Mouse (Mus musculus) thymus, postnatal 14 days (tissue): ENCODE data around the gene Sema3c.
"Not testable (repeated sequence)": the region's sequence is repeated elsewhere in the genome, so short reads cannot be mapped to it uniquely, and the experiment has no call there.

Source experiments
- DNase-seq: peaks from one replicate; pipeline ENCODE4 v3.0.0; 2021

Sema3c gene

DNA sequence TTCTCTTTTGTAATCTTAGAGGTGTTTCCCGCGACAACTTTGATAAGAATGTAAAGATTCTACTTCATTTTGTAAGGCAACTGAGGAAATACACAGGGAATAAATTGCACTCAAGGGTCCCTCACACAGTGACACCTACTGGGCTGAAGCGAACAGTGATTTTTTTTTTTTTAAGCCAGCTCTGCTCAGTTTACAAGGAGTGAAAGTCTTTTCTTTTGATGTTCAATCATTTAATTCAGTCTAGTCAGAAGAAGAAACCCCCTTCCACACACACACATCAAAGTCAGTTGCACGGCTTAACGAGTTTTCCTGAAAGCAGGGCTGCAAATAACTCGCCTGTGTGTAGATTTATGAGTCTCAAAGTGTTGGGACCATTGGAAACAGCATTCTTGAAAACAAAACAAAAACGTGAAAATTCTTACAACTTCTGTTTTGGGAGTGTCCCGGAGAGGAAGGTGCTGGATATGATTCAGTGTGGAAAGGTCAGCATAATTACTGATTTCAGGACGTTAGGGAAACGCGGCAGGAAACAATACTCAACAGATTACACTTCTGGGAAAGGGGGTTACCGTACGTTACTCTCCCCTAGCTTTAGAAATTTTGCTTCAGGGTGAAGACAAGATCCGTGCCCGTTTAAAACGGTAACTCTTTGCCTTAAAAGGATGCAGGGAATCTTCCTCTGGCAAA lies at the start of gene Sema3c:
Gene Sema3c (plus strand): TSS at position 588 of the 687 bp plus-strand sequence.
- no peak for DNase-seq

DNA sequence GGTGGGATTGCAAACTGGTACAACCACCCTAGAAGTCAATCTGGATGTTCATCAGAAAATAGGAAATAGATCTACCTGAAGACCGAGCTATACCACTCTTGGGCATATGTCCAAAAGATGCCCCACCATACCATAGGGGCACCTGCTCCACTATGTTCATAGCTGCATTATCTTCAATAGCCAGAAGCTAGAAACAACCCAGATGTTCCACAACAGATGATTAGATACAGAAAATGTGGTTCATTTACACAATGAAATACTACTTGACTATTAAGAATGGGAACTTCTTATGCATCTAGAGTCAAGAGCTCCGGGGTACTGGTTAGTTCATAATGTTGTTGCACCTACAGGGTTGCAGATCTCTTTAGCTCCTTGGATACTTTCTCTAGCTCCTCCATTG lies 42.9 kb upstream of the Sema3c start:
- not testable (repeated sequence) for DNase-seq

DNA sequence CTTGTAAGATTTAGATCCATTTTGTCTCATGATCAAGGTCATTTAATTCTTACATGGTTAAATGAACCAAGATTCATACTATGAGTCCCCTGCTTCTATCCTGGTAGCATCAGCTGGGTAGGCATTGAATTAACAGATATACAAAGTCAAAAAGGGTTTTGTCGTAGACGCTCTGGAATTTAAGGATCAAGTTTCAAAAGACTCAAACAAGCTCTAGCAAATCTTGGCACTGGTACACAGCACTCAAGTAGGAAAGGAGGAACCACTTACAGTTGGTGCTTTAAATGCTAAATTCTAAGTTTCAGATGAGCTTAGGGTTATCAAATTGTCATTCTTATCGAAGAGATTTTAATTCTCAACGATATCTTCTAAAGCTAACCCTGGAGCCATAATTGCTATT lies 30.9 kb upstream of the Sema3c start:
- no peak for DNase-seq

DNA sequence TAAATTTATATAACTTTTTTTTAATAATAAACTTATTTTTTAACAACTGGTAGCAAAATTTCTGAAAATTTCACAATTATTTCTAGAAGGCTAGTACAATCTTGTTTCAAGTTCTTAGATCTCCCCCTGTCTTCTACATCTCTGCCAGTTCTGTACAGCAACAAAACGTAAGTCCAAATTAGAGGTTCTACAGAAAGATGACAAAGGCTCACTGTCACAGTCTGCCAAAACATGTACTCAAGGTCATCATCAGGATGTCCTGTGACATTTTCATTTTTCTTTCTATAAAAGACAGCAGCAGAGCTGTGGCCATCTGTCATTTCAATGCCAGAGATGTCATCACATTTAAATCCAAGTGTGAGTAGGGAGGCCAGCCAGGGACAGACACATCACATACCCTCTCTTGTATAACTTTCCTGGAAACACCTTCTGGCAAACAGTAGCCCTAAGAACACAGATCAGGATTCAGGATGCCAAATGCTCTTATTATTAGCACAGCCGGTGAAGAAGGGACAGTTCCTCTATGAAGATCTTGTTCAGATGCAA lies 29.1 kb upstream of the Sema3c start:
- no peak for DNase-seq

DNA sequence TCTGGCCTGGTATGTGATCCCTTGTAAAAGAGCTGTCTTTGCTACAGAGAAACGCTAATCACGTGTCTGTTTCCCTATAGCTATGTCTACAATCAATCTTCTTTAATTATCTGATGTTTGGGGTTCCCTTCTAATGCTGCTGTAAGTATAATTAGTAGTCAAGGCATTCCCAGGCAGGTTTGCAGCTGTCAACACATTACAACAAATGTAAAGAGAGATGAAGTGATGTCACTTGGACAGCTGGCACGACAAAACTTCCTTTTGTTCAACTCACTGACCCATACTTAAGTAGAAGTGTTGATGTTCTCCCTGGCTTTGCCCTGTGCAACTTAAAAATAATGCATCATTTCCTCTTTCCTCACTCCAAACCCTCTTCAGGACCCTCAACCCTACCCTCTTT lies 22.4 kb upstream of the Sema3c start:
- DNase-seq: no peak

DNA sequence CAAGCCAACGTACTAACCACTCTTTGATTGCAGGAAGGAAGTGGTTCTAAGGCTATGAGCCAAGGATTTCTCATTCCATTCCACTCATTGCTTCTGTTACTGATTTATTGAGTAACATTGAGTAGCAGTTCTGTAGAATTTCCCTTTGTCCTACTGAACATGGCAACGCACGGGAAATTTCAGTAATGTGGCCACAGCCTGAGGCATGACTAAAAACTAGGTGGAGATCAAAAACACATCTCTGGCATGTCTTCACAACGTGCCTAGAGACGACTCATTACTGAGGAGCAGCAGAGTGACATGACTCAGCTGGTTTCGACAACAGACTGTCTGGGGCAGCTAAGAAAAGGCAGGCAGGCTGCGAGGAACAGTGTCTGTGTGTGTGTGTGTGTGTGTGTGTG lies 18.0 kb upstream of the Sema3c start:
- no peak for DNase-seq

DNA sequence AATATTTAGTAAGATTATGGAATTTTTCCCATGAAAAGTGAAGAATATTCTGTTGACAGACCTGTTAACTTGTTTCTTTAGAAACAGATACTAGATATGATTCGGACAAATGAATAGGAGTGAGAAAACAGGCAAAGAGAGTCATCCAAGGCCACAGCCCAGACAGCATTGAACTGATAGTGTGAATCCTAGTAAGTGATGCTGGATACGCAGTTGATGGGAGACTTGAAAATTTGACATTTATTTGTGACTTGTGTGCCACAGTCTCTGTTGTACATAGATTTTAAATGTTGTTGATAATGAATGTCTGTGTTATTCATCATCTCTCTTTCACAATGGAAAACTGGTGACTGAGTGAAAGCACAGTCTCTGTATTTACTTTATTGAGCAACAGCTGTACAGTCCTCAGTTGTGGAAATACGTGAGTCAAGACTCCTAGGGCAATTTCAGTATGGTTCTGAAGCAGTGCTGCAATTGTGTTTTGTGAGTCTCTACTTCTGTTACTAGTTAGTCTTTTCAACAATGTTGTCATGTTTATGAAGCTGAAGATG lies 17.3 kb upstream of the Sema3c start:
- no peak for DNase-seq

DNA sequence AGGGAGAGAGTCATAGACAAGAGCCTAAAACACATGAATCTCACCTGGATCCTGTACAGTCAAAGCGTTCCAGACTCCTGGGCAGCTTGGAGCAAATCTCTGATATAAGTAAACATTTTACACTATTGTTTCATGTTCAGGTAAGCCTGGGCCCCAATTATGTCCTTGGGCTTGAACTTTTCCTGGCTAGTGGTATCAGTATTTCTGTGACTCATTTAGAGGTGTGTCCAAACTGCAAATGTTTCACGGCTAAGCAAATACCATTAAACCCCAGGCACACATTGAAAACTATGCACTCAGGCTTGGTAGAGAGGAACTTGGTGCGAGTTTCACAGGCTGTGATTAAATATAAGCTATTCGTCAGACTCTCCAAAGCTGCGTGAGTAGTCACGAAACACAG lies 2.5 kb upstream of the Sema3c start:
- no peak for DNase-seq

DNA sequence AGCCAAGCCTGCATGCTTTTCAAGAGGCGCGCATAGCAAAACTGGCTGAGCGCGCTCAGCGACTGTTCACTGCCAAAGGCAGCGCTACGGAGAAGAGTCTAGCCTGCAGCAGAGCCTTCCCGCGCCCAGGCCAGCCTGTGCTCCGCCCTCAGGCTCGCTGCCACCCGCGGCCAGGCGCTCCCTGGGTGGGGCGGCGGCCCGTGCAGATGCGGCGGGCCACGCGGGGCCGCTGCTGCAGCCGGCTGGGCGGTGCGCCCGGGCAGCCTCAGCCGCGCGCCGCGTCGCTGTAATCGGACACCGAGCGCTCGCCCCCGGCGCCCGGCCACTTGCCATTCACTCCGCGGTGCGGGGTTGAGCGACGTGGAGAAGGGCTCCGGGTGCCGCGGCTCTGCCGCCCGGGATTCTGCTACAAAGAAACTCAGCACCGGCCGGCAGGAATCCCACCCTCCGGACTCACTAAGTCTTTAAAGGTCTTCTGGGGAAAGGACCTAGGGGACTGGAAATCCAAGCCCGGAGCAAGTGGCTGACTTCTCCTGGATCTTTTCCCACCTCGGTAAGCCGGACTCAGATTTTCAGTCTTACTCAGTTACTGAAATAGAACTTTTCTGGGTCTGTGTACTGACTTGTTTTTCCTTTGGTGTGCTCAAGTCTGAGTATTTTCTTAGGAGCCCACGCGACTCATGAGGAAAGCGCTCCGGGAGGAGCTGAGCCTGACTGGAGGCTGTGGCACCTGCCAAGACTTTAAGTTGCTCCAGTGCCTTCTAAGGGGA lies 517 bp downstream of the Sema3c start:
- DNase-seq: peak; percentile 2

DNA sequence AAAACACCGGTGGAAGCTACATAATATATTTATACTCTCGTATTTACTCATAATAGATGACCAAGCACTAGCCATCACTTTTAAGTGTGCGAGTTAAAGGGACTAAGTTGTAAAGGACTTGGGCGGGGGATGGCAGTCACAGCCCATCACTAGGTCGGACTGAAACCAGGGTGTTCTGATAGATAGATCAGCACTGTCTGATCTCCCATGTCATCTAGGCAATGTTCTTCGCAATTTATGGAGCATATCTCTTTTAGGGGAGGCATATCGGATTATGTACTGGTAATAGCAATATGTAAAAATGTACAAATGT lies 1.1 kb downstream of the Sema3c start:
- DNase-seq: no peak

DNA sequence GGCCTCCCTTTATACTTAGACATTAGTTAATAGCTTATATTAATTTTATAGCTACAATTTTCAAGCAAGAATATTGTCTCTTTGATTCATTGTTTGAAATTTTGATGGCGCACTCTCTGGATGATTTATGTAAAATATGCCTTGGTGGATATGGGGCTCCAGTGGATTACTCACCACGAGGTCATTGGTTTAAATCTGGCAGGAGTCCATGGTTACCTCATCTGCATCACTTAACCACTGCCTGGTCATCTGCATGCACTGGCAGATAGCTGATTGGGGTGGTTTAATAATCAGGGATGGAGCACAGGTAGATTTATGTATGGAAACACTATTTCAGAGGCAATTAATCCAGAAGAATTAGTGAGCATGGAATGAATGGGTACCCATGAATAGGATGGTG lies 2.0 kb downstream of the Sema3c start:
- DNase-seq: no peak

DNA sequence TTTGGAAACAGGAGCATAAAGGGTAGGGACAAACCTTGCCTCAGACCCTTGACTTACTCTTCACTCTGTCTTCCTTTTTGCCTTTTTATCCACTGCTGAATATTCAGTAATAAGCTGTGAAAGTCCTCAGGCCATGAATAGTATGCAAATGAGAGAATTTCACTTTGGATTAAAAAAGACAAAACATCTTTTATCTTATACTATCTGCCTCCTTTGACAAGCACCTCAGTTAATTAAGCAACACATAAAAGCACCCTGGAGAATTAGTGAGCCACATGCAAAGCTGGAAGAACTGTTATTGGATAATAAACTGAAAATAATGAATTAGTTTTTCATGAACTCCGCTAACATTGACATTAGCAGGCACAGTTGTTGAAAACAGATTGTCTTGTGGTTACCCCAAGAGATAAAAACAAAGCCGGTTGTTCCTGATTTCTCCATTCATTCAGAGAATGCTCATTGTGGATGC lies 8.0 kb downstream of the Sema3c start:
- DNase-seq: no peak

DNA sequence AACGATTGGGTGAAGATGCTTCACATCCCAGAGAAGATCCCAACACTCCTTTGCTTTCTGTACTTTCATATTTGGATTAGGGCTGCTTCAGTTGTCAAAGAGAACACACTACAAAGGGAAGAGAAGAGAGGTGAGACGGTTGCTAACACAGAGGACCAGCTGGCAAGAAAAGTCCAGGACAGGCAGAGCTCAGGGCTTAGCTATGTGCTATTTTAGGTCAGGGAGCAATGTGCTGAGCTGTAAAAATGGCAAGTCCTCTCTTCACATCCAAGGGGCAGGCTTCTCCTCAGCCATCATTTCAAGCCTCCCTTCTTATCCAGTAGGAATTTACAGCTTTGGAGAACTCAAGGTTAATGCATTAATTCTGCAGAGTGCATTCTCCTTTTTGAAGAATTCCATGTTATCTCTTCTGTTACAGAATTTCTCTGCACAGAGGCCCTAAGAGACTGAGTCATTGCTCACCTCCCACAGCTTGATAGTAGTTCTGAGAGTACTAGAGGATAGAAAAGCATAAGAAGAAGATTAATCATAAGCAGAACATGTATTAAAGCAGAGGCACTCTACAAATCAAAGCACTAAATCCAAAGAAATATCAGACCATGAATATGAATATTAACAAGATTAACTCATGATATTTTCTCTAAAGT lies 10.3 kb downstream of the Sema3c start:
- DNase-seq: no peak

DNA sequence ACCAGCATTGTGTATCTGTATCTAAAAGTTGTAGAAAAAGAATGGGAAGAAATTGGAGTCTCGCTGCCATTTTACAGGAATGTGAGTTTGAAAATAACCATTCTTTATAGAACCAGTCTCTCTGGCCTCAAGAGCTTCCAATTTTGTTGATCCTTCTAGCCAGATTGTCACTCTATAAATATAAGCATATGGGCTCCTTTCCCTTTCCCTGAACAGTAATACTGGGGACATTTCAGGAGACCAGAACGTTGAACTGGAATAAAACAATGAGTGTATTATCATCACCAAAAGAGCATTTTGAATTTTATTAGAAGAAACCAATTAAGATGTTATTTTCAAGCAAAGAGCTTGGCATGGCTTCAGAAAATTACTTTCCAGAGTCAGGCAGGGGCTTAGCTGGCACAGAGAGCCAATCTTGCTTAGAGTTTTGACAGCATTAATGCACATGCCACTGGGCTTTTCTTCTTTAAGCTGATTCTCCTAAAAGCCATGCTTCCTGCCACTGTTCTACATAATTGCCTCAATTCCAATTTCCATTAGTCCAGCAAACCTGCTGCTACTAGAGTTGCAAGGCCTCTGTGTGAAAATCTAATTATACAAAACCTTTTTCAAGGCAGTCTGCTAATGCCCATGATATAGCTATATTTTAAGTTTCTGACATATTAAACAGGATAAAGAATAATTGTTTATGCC lies 12.6 kb downstream of the Sema3c start:
- no peak for DNase-seq

DNA sequence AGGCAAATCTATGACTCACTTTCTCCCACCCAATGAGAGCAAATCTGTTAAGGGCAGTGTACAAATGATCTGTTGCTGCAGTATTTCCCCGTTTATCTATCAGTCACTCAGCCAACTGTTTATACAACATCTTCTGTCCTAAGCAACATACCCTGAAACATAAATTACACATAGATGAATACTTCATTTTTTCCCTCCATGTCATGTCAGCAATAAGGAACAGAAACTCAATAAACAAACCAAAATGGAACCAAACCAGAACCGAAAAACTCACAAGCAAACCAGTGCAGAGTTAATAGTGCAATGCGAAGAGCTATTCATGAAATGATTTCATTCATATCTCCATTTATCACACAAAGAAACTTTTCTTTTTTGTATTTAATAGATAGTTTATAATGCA lies 17.8 kb downstream of the Sema3c start:
- no peak for DNase-seq

DNA sequence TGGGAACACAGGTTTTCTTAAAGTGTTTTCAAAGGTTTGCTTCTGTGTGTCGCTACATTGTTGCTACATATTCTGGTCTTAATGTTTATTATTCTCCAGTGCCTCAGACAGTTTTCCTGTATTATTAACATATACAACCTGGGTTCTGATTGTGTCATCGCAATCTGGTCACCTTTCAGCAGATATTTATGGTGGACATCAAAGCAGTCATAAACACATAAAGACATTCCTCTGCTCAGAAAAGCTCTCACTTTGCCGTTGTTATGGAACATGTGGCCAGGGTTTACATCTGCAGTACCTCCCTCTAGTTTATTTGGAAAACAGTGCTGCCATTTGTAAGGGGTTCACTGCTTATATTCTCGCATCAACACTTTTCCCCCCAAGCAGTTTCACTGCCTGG lies 27.6 kb downstream of the Sema3c start:
- no peak for DNase-seq

DNA sequence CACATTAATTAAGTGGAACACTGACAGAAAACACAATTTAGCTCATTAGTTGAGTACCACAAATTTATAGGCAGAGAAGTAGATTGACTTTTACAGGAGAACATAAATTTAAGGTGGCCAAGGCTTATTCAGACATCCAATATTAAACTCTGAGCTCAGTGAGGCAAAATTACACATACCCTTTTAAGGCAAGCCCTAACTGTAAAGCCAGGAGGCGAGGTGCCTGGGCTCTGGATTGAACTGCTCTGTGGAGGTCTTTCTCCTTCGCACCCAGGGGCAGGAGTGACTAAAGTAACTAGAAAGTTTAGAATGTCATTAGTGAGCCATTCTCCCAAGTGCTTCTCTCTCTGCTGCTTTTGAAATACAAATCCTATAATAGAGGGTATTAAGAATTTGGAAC lies 46.5 kb downstream of the Sema3c start:
- no peak for DNase-seq

DNA sequence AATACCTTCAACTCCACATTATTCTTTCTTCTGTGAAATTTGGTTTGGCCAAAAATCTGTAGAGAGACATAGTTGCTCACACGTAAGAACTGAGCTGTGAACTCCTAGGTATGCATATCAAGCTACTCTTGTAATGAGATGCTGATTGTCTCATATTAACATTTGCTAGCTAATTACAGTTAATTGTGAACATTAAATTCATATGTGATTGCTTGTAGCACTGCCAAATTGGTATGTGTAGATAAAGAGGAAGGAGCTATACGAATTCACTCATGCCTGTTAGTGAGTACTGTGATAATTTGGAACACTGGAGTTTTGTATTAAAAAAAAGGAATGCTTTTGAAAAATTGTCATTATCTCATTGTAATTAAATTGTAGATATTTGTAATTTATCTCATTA lies 48.5 kb downstream of the Sema3c start:
- no peak for DNase-seq

DNA sequence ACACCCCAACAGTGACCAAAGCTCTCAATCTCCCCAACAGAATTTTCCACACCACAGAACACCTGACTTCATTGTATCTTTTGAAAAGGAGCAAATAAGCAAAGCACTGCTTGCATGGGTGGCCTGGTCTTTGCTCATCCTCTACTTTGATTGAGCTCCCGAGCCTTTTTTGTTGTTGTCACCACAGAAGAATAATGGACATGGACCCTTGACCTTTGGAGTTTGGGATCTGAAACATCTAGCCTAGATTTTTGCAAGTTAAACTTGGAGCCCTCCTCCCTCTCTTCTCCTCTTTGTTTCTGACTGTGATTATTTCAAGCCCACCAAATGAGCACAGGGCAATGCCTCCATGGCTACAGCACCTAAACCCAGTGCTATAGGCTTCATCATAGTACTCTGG lies 54.5 kb downstream of the Sema3c start:
- DNase-seq: no peak

DNA sequence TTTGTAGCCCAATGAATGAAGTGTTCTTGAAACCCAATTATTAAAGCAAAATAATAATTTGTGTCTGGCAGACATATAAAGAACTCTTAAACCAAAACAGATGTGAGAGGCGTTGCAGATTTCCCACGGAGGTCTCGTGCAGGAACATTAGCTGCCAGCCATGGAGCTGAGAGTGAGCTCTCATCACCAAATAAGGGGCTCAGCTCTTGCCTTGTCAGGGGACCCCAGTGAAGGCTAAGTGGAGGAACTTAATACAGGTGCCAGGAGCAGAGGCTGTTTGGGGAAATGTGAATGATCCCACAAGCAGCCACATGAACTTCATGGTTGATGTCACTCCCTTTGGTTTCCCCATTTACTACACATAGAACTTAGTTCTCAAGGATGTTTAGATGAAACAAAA lies 55.5 kb downstream of the Sema3c start:
- no peak for DNase-seq

DNA sequence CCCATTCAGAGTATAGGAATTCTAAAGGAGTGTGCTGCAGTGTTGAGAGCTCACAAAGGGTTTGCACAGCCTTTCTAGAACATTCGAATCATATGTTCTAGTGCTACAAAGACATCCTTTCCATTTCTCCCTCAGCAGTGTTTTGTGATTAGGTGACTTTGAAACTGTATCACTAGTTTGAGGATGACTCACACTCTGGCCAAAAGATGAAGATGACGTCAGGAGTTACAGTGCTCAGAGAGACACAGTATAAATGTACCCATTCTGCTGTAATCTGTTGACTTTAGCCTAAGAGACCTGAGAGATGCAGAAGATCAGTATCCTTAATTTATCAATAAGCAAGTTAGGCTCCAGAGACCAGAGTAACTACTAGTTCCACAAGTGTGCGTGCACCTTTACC lies 65.4 kb downstream of the Sema3c start:
- DNase-seq: no peak

DNA sequence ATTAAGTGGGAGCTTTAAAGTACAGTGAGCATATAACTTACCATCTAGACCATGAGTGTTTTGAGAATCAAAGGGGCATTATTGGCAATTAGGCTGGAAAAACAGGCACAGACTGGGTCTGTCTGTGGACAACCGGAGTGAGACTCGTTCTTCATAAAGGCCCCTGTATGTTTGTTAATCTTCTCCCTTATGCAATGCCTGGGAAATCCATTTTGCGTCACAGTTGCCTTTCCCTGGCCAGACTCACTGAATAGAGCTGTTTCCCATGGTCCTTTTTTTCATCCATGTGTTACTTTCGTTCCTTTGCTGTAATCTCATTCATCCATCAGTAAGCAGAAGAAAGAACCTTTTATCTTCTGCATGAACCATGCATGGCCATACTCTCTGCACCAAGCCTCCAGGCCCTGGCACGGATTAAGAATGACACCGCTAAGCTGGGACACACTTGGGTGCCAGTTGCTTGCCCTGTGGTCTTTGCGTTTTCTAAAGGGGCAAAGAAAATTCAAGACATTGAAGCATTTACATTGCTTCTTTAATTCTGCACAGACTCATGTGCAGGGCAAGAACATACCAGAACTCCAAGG lies 73.7 kb downstream of the Sema3c start:
- DNase-seq: no peak
